Mouse (Mus musculus): ENCODE measurements around the gene Tbc1d10b. TPM values are rescaled to one million over a fixed set of nuclear protein-coding genes. Genes with fewer than 3 reads are reported as not detected.

Gene Tbc1d10b
- total RNA-seq, 2 experiments from 2014 or later = 38.6 to 45.1 TPM

- DNase-seq = no peak
Observed at GRCm38 (mm10) chr7:127157548-127157947, 50.7 kb downstream of the Tbc1d10b start.

GRCm38 (mm10) chr7:127153477-127153876 is 54.8 kb downstream of the Tbc1d10b start:
- DNase-seq = no peak

- DNase-seq = no peak
Observed at GRCm38 (mm10) chr7:127152464-127152863, 55.8 kb downstream of the Tbc1d10b start.

- no peak for DNase-seq
Observed at GRCm38 (mm10) chr7:127147901-127148300, 60.4 kb downstream of the Tbc1d10b start.

Other genes with a start within 250 kb of the Tbc1d10b start
- gene Cdipt, start 232.6 kb downstream of the Tbc1d10b start, total RNA-seq (2021) = 10 to 100 TPM; 38.3 to 39.9 TPM
- gene Cdiptos, start 232.4 kb downstream of the Tbc1d10b start, total RNA-seq (2021) = under 1 TPM; 0.42 to 0.45 TPM
- gene Mvp, start 193.8 kb downstream of the Tbc1d10b start, total RNA-seq (2021) = 10 to 100 TPM; 23.3 to 28.3 TPM
- 1 to 10 TPM in 1 of 2 experiments, not detected in 1; 1.5 TPM for gene Pagr1b, start 192.0 kb downstream of the Tbc1d10b start, total RNA-seq (2021)
- 1 to 10 TPM; 2.5 to 8.2 TPM for gene Pagr1a, start 191.1 kb downstream of the Tbc1d10b start, total RNA-seq (2021)
- 10 to 100 TPM; 17.5 to 23.1 TPM for gene Gm42742, start 187.4 kb downstream of the Tbc1d10b start, total RNA-seq (2021)
- 1 to 10 TPM; 1.9 to 4.6 TPM for gene Prrt2, start 187.3 kb downstream of the Tbc1d10b start, total RNA-seq (2021)
- gene Maz, start 181.4 kb downstream of the Tbc1d10b start, total RNA-seq (2021) = 10 to 100 TPM; 75.6 to 92.8 TPM
- gene Kif22, start 166.0 kb downstream of the Tbc1d10b start, total RNA-seq (2021) = 10 to 100 TPM; 10.8 to 12.5 TPM
- not detected for gene Zg16, start 121.1 kb downstream of the Tbc1d10b start, total RNA-seq (2021)
- gene AI467606, start 117.1 kb downstream of the Tbc1d10b start, total RNA-seq (2021) = 1 to 10 TPM in 1 of 2 experiments, under 1 TPM in 1; 0.59 to 2.1 TPM
- 1 to 10 TPM; 1.9 to 2.3 TPM for gene Qprt, start 86.2 kb downstream of the Tbc1d10b start, total RNA-seq (2021)
- gene Spn, start 70.6 kb downstream of the Tbc1d10b start, total RNA-seq (2021) = under 1 TPM; 0.16 to 0.86 TPM
- 10 to 100 TPM; 36.7 to 41.1 TPM for gene Cd2bp2, start 12.4 kb downstream of the Tbc1d10b start, total RNA-seq (2021)
- gene Mylpf, start 422 bp upstream of the Tbc1d10b start, total RNA-seq (2021) = over 10,000 TPM; 46,059 to 51,168 TPM
- 1 to 10 TPM; 5.5 to 7.3 TPM for gene Zfp553, start 24.6 kb upstream of the Tbc1d10b start, total RNA-seq (2021)
- 1 to 10 TPM; 6.9 to 7.5 TPM for gene Sept1, start 24.7 kb upstream of the Tbc1d10b start, total RNA-seq (2021)
- 10 to 100 TPM; 18.6 to 20.9 TPM for gene Zfp771, start 35.8 kb upstream of the Tbc1d10b start, total RNA-seq (2021)
- 10 to 100 TPM; 33.9 to 38.6 TPM for gene Dctpp1, start 52.2 kb upstream of the Tbc1d10b start, total RNA-seq (2021)
- gene Sephs2, start 65.6 kb upstream of the Tbc1d10b start, total RNA-seq (2021) = 10 to 100 TPM; 19.5 to 20.5 TPM
- gene Itgal, start 87.8 kb upstream of the Tbc1d10b start, total RNA-seq (2021) = 1 to 10 TPM in 1 of 2 experiments, under 1 TPM in 1; 0.75 to 1.5 TPM
- gene Zfp768, start 137.1 kb upstream of the Tbc1d10b start, total RNA-seq (2021) = 10 to 100 TPM; 23.0 to 28.7 TPM
- gene Zfp747, start 167.6 kb upstream of the Tbc1d10b start, total RNA-seq (2021) = 1 to 10 TPM; 3.6 to 5.1 TPM
- 1 to 10 TPM; 1.7 to 2.7 TPM for gene 9130019O22Rik, start 178.7 kb upstream of the Tbc1d10b start, total RNA-seq (2021)
- 1 to 10 TPM; 2.9 to 3.7 TPM for gene E430018J23Rik, start 185.2 kb upstream of the Tbc1d10b start, total RNA-seq (2021)
- 1 to 10 TPM; 2.8 to 4.3 TPM for gene Zfp764, start 198.4 kb upstream of the Tbc1d10b start, total RNA-seq (2021)
- 1 to 10 TPM; 3.2 to 4.5 TPM for gene Zfp688, start 213.6 kb upstream of the Tbc1d10b start, total RNA-seq (2021)
- gene Zfp689, start 240.7 kb upstream of the Tbc1d10b start, total RNA-seq (2021) = 1 to 10 TPM; 1.8 to 1.9 TPM